Mouse (Mus musculus) embryonic fibroblast, embryonic 13.5 days (primary cell): ENCODE data around the gene Klhl12.
"Not testable (repeated sequence)": the region's sequence is repeated elsewhere in the genome, so short reads cannot be mapped to it uniquely, and the experiment has no call there.

Source experiments
- CTCF ChIP-seq: IDR thresholded peaks from 2 replicates; pipeline ENCODE4 v1.5.1; 2011; ENCODE audit warnings: mild to moderate bottlenecking, control low read depth, low read length, moderate library complexity, borderline replicate concordance; ENCODE audit not compliant: insufficient read depth
- POLR2A ChIP-seq: IDR thresholded peaks from 2 replicates; pipeline ENCODE4 v1.6.1; 2011; ENCODE audit warnings: low read depth, mild to moderate bottlenecking, control low read depth, low read length, moderate library complexity

DNA sequence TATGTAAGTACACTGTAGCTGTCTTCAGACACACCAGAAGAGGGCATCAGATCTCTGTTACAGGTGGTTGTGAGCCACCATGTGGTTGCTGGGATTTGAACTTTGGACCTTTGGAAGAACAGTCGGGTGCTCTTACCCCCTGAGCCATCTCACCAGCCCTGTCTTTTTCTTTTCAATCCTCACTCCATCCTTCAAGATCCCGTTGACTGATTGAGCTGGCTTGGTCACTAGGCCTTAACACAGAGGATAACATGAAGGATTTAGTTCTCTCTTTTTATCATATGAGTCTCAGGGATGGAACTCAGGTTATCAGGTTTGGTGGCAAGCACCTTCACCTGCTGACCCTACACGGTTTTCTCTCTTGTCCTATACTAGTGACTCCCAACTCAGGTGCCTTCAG, 6.8 kb upstream of the Klhl12 start:
- not testable (repeated sequence) for TF ChIP-seq CTCF, POLR2A
